Mouse (Mus musculus) T-helper 1 cell (primary cell): ENCODE results near the gene Irs4.

ENCODE experiments used
- in situ Hi-C: fragments of 300-600 bp; cut with MboI, MseI; formaldehyde crosslinking; loops from one replicate; pipeline ENCODE4 v1.15.1; 2025; ENCODE audit warnings: high pct_unique_total_duplicates

Gene Irs4

GRCm38 (mm10) chrX:141724937-141725918 is at the start of gene Irs4:
TSS of gene Irs4 (minus strand) at chrX:141725263.
- in situ Hi-C loops = no loop called here

GRCm38 (mm10) chrX:141750360-141750759 is 25.3 kb upstream of the Irs4 start:
- in situ Hi-C loops = no loop called here

- in situ Hi-C loops = no loop called here
Measured at GRCm38 (mm10) chrX:141729570-141729969, 4.5 kb upstream of the Irs4 start.

GRCm38 (mm10) chrX:141724391-141724891 is 622 bp downstream of the Irs4 start:
- in situ Hi-C loops = no loop called here

GRCm38 (mm10) chrX:141723936-141724335 is 1.1 kb downstream of the Irs4 start:
- in situ Hi-C loops = no loop called here

- in situ Hi-C loops = no loop called here
Measured at GRCm38 (mm10) chrX:141721725-141722124, 3.3 kb downstream of the Irs4 start.
